Mouse (Mus musculus) MEL (cell line): ENCODE results near the gene Zscan2. TPM values are rescaled to one million over a fixed set of nuclear protein-coding genes. Genes with fewer than 3 reads are reported as not detected.

Experiments
- DNase-seq: peaks from one replicate; pipeline ENCODE4 v3.0.0; 2011; ENCODE audit warnings: low read depth, low spot score
- H3K27ac ChIP-seq: 2 replicates; pipeline ENCODE4 v1.5.1; 2012; ENCODE audit warnings: low read depth, mild to moderate bottlenecking, control low read depth, low read length, moderate library complexity; ENCODE audit not compliant: control insufficient read depth
- H3K27me3 ChIP-seq, 2 experiments: fragments of 150-350 bp in 1 of 2; sonication (generic) in 1 of 2; 2 replicates each; pipeline ENCODE4 v1.6.1; 2012; ENCODE audit warnings: low read length in 2 of 2, mild to moderate bottlenecking in 2 of 2, improper control_type of control experiment in 1 of 2, moderate library complexity in 1 of 2; ENCODE audit not compliant: insufficient read depth in 2 of 2, control insufficient read depth in 1 of 2
- H3K36me3 ChIP-seq, 2 experiments: 2 replicates each; pipeline ENCODE4 v1.6.1; 2012 to 2014; ENCODE audit warnings: low read length in 2 of 2, improper control_type of control experiment in 1 of 2, inconsistent platforms in 1 of 2, mild to moderate bottlenecking in 1 of 2; ENCODE audit not compliant: insufficient read depth in 2 of 2, control insufficient read depth in 1 of 2
- H3K4me1 ChIP-seq, 2 experiments: fragments of 150-350 bp in 1 of 2; sonication (generic) in 1 of 2; 2 replicates each; pipeline ENCODE4 v1.6.1; 2012; ENCODE audit warnings: low read length in 2 of 2, improper control_type of control experiment in 1 of 2, mild to moderate bottlenecking in 1 of 2; ENCODE audit not compliant: insufficient read depth in 2 of 2, control insufficient read depth in 1 of 2
- H3K4me3 ChIP-seq, 2 experiments: fragments of 150-350 bp in 1 of 2; sonication (generic) in 1 of 2; 2 replicates each; pipeline ENCODE4 v1.5.1; 2012; ENCODE audit warnings: low read depth in 2 of 2, low read length in 2 of 2, mild to moderate bottlenecking in 2 of 2, moderate library complexity in 2 of 2, control low read depth in 1 of 2, improper control_type of control experiment in 1 of 2; ENCODE audit not compliant: control insufficient read depth in 1 of 2, insufficient read depth in 1 of 2
- H3K79me2 ChIP-seq: 2 replicates; pipeline ENCODE4 v1.6.1; 2012; ENCODE audit warnings: mild to moderate bottlenecking, low read length, moderate library complexity; ENCODE audit not compliant: control insufficient read depth, poor library complexity, insufficient read depth
- H3K9ac ChIP-seq: 2 replicates; pipeline ENCODE4 v1.6.1; 2012; ENCODE audit warnings: low read depth, mild to moderate bottlenecking, control low read depth, low read length, moderate library complexity; ENCODE audit not compliant: control insufficient read depth, poor library complexity, severe bottlenecking
- H3K9me3 ChIP-seq: fragments of 150-350 bp; sonication (generic); replicated peaks from 2 replicates; pipeline ENCODE4 v1.6.1; 2012; ENCODE audit warnings: mild to moderate bottlenecking, low read length, improper control_type of control experiment, moderate library complexity; ENCODE audit not compliant: insufficient read depth
- BHLHE40 ChIP-seq: IDR thresholded peaks from 2 replicates; pipeline ENCODE4 v1.6.1; 2012; ENCODE audit warnings: low read depth, mild to moderate bottlenecking, inconsistent platforms, low read length, improper control_type of control experiment, borderline replicate concordance
- CHD1 ChIP-seq: IDR thresholded peaks from 2 replicates; pipeline ENCODE4 v1.6.1; 2012; ENCODE audit warnings: low read depth, mild to moderate bottlenecking, inconsistent platforms, low read length, improper control_type of control experiment
- CTCF ChIP-seq, 3 experiments: IDR thresholded peaks in 2 of 3; conservative IDR thresholded peaks in 1 of 3; 2 replicates each; pipeline ENCODE4 v1.5.1; 2011 to 2012; ENCODE audit warnings: low read length in 3 of 3, low read depth in 2 of 3, mild to moderate bottlenecking in 2 of 3, improper control_type of control experiment in 1 of 3, inconsistent platforms in 1 of 3, mixed read lengths in 1 of 3, moderate library complexity in 1 of 3; ENCODE audit not compliant: control insufficient read depth in 1 of 3, insufficient read depth in 1 of 3, poor library complexity in 1 of 3, severe bottlenecking in 1 of 3
- E2F4 ChIP-seq: IDR thresholded peaks from 2 replicates; pipeline ENCODE4 v1.6.1; 2011; ENCODE audit warnings: low read depth, low read length, improper control_type of control experiment, borderline replicate concordance
- EP300 ChIP-seq, 2 experiments: IDR thresholded peaks; 2 replicates each; pipeline ENCODE4 v1.6.1; 2011; ENCODE audit warnings: improper control_type of control experiment in 2 of 2, low read length in 2 of 2, low read depth in 1 of 2, mild to moderate bottlenecking in 1 of 2
- ETS1 ChIP-seq: IDR thresholded peaks from 2 replicates; pipeline ENCODE4 v1.6.1; 2012; ENCODE audit warnings: low read depth, mild to moderate bottlenecking, inconsistent platforms, low read length, improper control_type of control experiment, moderate library complexity
- GABPA ChIP-seq: IDR thresholded peaks from 2 replicates; pipeline ENCODE4 v1.6.1; 2012; ENCODE audit warnings: low read depth, mild to moderate bottlenecking, inconsistent platforms, low read length, improper control_type of control experiment, moderate library complexity
- HCFC1 ChIP-seq: IDR thresholded peaks from 2 replicates; pipeline ENCODE4 v1.6.1; 2012; ENCODE audit warnings: low read depth, mild to moderate bottlenecking, inconsistent platforms, low read length, improper control_type of control experiment, moderate library complexity
- JUND ChIP-seq: IDR thresholded peaks from 2 replicates; pipeline ENCODE4 v1.6.1; 2011; ENCODE audit warnings: low read depth, mild to moderate bottlenecking, improper control_type of control experiment, low read length
- KAT2A ChIP-seq: conservative IDR thresholded peaks from 2 replicates; pipeline ENCODE4 v1.6.1; 2012; ENCODE audit warnings: low read depth, low read length, improper control_type of control experiment, inconsistent platforms
- MAX ChIP-seq: IDR thresholded peaks from 2 replicates; pipeline ENCODE4 v1.6.1; 2011; ENCODE audit warnings: low read length, improper control_type of control experiment
- MAZ ChIP-seq: IDR thresholded peaks from 2 replicates; pipeline ENCODE4 v1.6.1; 2012; ENCODE audit warnings: low read depth, mild to moderate bottlenecking, inconsistent platforms, low read length, improper control_type of control experiment
- MXI1 ChIP-seq: IDR thresholded peaks from 2 replicates; pipeline ENCODE4 v1.6.1; 2011; ENCODE audit warnings: mild to moderate bottlenecking, low read depth, low read length, improper control_type of control experiment
- MYC ChIP-seq: IDR thresholded peaks from 2 replicates; pipeline ENCODE4 v1.6.1; 2011; ENCODE audit warnings: low read depth, mild to moderate bottlenecking, low read length, improper control_type of control experiment, moderate library complexity
- NELFE ChIP-seq: IDR thresholded peaks from 2 replicates; pipeline ENCODE4 v1.6.1; 2011; ENCODE audit warnings: low read depth, low read length, improper control_type of control experiment
- NRF1 ChIP-seq: IDR thresholded peaks from 2 replicates; pipeline ENCODE4 v1.6.1; 2014; ENCODE audit warnings: low read depth, mild to moderate bottlenecking, inconsistent platforms, low read length, improper control_type of control experiment, moderate library complexity; ENCODE audit not compliant: poor library complexity, insufficient read depth, severe bottlenecking
- POLR2A ChIP-seq, 2 experiments: IDR thresholded peaks; 2 replicates each; pipeline ENCODE4 v1.6.1; 2011 to 2012; ENCODE audit warnings: low read length in 2 of 2, mild to moderate bottlenecking in 2 of 2, control low read depth in 1 of 2, improper control_type of control experiment in 1 of 2, low read depth in 1 of 2, moderate library complexity in 1 of 2; ENCODE audit not compliant: control insufficient read depth in 1 of 2, insufficient read depth in 1 of 2, poor library complexity in 1 of 2
- POLR2AphosphoS2 ChIP-seq: IDR thresholded peaks from 2 replicates; pipeline ENCODE4 v1.6.1; 2011; ENCODE audit warnings: low read length, improper control_type of control experiment
- POLR2AphosphoS5 ChIP-seq: IDR thresholded peaks from 2 replicates; pipeline ENCODE4 v1.6.1; 2012; ENCODE audit warnings: low read depth, borderline replicate concordance, mild to moderate bottlenecking, inconsistent platforms, low read length, moderate library complexity, mixed read lengths
- RAD21 ChIP-seq: IDR thresholded peaks from 2 replicates; pipeline ENCODE4 v1.6.1; 2011; ENCODE audit warnings: mild to moderate bottlenecking, low read depth, low read length, improper control_type of control experiment
- RCOR1 ChIP-seq: IDR thresholded peaks from 2 replicates; pipeline ENCODE4 v1.6.1; 2012; ENCODE audit warnings: low read depth, mild to moderate bottlenecking, inconsistent platforms, low read length, improper control_type of control experiment
- SIN3A ChIP-seq: IDR thresholded peaks from 2 replicates; pipeline ENCODE4 v1.6.1; 2012; ENCODE audit warnings: low read length, improper control_type of control experiment, inconsistent platforms
- SMC3 ChIP-seq: IDR thresholded peaks from 2 replicates; pipeline ENCODE4 v1.6.1; 2011; ENCODE audit warnings: low read depth, low read length, improper control_type of control experiment
- TBP ChIP-seq: IDR thresholded peaks from 2 replicates; pipeline ENCODE4 v1.8.0; 2011; ENCODE audit warnings: low read depth, low read length, improper control_type of control experiment
- TCF12 ChIP-seq: IDR thresholded peaks from 2 replicates; pipeline ENCODE4 v1.6.1; 2014; ENCODE audit warnings: low read depth, mild to moderate bottlenecking, inconsistent platforms, low read length, improper control_type of control experiment, moderate library complexity
- USF1 ChIP-seq: IDR thresholded peaks from 2 replicates; pipeline ENCODE4 v1.6.1; 2014; ENCODE audit warnings: low read depth, mild to moderate bottlenecking, inconsistent platforms, low read length, improper control_type of control experiment, moderate library complexity
- ZC3H11A ChIP-seq: IDR thresholded peaks from 2 replicates; pipeline ENCODE4 v1.6.1; 2012; ENCODE audit warnings: low read depth, mild to moderate bottlenecking, inconsistent platforms, low read length, improper control_type of control experiment
- ZKSCAN1 ChIP-seq: IDR thresholded peaks from 2 replicates; pipeline ENCODE4 v1.6.1; 2012; ENCODE audit warnings: low read depth, mild to moderate bottlenecking, inconsistent platforms, low read length, improper control_type of control experiment, moderate library complexity
- ZMIZ1 ChIP-seq: IDR thresholded peaks from 2 replicates; pipeline ENCODE4 v1.6.1; 2012; ENCODE audit warnings: low read depth, mild to moderate bottlenecking, inconsistent platforms, low read length, improper control_type of control experiment, moderate library complexity
- ZNF384 ChIP-seq: IDR thresholded peaks from 2 replicates; pipeline ENCODE4 v1.6.1; 2012; ENCODE audit warnings: low read depth, mild to moderate bottlenecking, inconsistent platforms, low read length, improper control_type of control experiment
- polyA plus RNA-seq, 2 experiments: library from polyadenylated mRNA; stranded (reverse) in 1 of 2; unstranded in 1 of 2; fragments of >175 nt in 1 of 2; fragments of >200 nt in 1 of 2; gene quantifications; 2 replicates each; pipeline versions ENCODE4 v1.2.1 to v1.2.4; 2012; ENCODE audit warnings: low replicate concordance in 2 of 2, low read depth in 1 of 2; ENCODE audit not compliant: insufficient read length in 2 of 2, insufficient read depth in 1 of 2, missing spikeins in 1 of 2
- total RNA-seq: library from RNA; depleted of rRNA; stranded (reverse); fragments of 300-350 nt; gene quantifications from 2 replicates; pipeline ENCODE4 v1.2.3, GENCODE M21; 2012

The Zscan2 gene
- total and polyA plus RNA-seq, 3 experiments = 1.2 to 2.4 TPM; not detected in 1

DNA sequence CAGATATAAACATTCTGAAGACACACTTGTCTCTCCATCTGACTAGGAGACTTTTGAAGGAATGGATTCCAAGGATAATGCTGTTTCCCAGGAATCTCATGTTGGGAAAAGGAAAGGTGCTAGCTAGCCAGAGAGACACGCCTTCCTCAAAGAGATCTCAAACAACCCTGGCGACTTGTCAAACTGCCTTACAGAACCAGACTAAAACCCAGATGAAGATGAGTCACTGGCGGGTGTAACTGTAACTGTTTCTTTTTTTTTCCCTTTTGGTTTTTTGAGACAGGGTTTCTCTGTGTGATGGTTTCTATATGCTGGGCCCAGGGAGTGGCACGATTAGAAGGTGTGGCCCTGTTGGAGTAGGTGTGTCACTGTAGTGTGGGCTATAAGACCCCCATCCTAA is 19.8 kb upstream of the Zscan2 start:
- H3K4me3 ChIP-seq = no peak overlapping the region
- no peaks in the 10 kb centered on the region for H3K79me2 ChIP-seq
- H3K36me3 ChIP-seq = peaks cover 0 to 12% of the 10 kb centered on the region in 2 experiments; a peak in 2 of 4 replicates
- DNase-seq = peak; percentile 61
- H3K4me1 ChIP-seq = peaks cover 5 to 14% of the 10 kb centered on the region in 2 experiments
- no peak for TF ChIP-seq NRF1
- peak in 1 of 2 experiments; percentile 37; a peak in 1 of 4 replicates for TF ChIP-seq EP300 (IDR thresholded peaks at IDR 0.05; ENCODE audit: low read depth in 1 of 2, low read length in 2 of 2)
- no peak for TF ChIP-seq BHLHE40
- TF ChIP-seq ETS1 = no peak
- no peak for TF ChIP-seq POLR2AphosphoS2
- TF ChIP-seq NELFE = no peak
- no peak for TF ChIP-seq POLR2AphosphoS5
- 0 out of 2 replicates have a peak, but pooled peaks have one; percentile 36 for TF ChIP-seq JUND
- no peak for TF ChIP-seq CTCF (IDR thresholded peaks at IDR 0.05 in 2 of 3, conservative IDR thresholded peaks at IDR 0.05 in 1 of 3; ENCODE audit: control insufficient read depth in 1 of 3, insufficient read depth in 1 of 3, low read depth in 2 of 3, low read length in 3 of 3, poor library complexity in 1 of 3, severe bottlenecking in 1 of 3)
- no peak for TF ChIP-seq MXI1
- TF ChIP-seq ZMIZ1 = no peak
- no peak for TF ChIP-seq SMC3
- no peak for TF ChIP-seq ZKSCAN1
- no peak for TF ChIP-seq TBP
- TF ChIP-seq ZNF384 = 0 out of 2 replicates have a peak, but pooled peaks have one; percentile 49
- no peak for TF ChIP-seq POLR2A (IDR thresholded peaks at IDR 0.05; ENCODE audit: control insufficient read depth in 1 of 2, insufficient read depth in 1 of 2, low read depth in 1 of 2, low read length in 2 of 2, poor library complexity in 1 of 2)
- no peak for TF ChIP-seq MAZ
- no peak for TF ChIP-seq MAX
- no peak for TF ChIP-seq HCFC1
- TF ChIP-seq RCOR1 = no peak
- no peak for TF ChIP-seq KAT2A
- no peak for TF ChIP-seq ZC3H11A
- peak overlapping the region; percentile 12; the same call in 1 of the 2 replicates for H3K9ac ChIP-seq
- H3K27ac ChIP-seq = peak overlapping the region; percentile 39; the same call in 1 of the 2 replicates
- no peaks in the 10 kb centered on the region for H3K27me3 ChIP-seq
- no peaks in the 10 kb centered on the region for H3K9me3 ChIP-seq

DNA sequence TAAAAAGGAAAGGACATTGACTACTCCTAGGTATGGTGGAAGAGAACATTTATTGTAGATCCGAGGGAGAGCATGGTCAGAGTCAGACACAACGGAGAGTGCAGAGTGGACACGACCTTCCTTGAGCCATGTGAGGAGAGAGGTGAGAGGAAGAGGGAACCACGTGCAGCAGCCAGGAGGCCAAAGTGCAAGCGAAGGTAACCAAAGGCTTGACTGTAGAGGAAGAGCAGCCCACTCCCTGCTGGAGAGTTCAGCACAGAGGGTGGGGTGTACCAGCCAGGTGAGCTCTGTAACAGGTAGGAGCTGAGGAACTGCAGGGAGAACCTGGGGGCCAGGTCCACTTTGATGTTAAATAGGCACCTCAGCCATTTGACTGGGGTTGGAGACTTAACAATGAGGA is 18.6 kb upstream of the Zscan2 start:
- H3K27ac ChIP-seq = no peak overlapping the region
- H3K4me1 ChIP-seq = peaks cover 5 to 17% of the 10 kb centered on the region in 2 experiments
- H3K79me2 ChIP-seq = no peaks in the 10 kb centered on the region
- peaks cover 0 to 12% of the 10 kb centered on the region in 2 experiments; a peak in 2 of 4 replicates for H3K36me3 ChIP-seq
- no peak for TF ChIP-seq NRF1
- no peak for TF ChIP-seq SIN3A
- TF ChIP-seq ZMIZ1 = no peak
- TF ChIP-seq JUND = no peak
- TF ChIP-seq E2F4 = no peak
- TF ChIP-seq RAD21 = no peak
- TF ChIP-seq CHD1 = no peak
- TF ChIP-seq TCF12 = no peak
- TF ChIP-seq MYC = no peak
- no peak for TF ChIP-seq ETS1
- TF ChIP-seq ZNF384 = no peak
- no peak for TF ChIP-seq ZC3H11A
- TF ChIP-seq RCOR1 = no peak
- TF ChIP-seq CTCF (IDR thresholded peaks at IDR 0.05 in 2 of 3, conservative IDR thresholded peaks at IDR 0.05 in 1 of 3; ENCODE audit: control insufficient read depth in 1 of 3, insufficient read depth in 1 of 3, low read depth in 2 of 3, low read length in 3 of 3, poor library complexity in 1 of 3, severe bottlenecking in 1 of 3) = no peak
- TF ChIP-seq POLR2AphosphoS2 = no peak
- no peak for TF ChIP-seq GABPA
- TF ChIP-seq USF1 = no peak
- TF ChIP-seq MAZ = no peak
- no peak for TF ChIP-seq NELFE
- DNase-seq = no peak
- H3K4me3 ChIP-seq = no peak overlapping the region
- H3K9me3 ChIP-seq = no peaks in the 10 kb centered on the region
- H3K27me3 ChIP-seq = no peaks in the 10 kb centered on the region
- no peak overlapping the region for H3K9ac ChIP-seq
